Mouse (Mus musculus): ENCODE results near the gene Sirpb1b. TPM values are rescaled to one million over a fixed set of nuclear protein-coding genes. Genes with fewer than 3 reads are reported as not detected.
"Not testable (repeated sequence)": the region's sequence is repeated elsewhere in the genome, so short reads cannot be mapped to it uniquely, and the experiment has no call there.

The Sirpb1b gene
- polyA plus RNA-seq, 1 experiment from 2014 or later, result 0.10 TPM

GRCm38 (mm10) chr3:15470158-15470557 is 104.7 kb downstream of the Sirpb1b start:
- H3K9me3 ChIP-seq (ENCODE audit: control insufficient read depth, low read length); H3K36me3 ChIP-seq (ENCODE audit: control insufficient read depth, insufficient read depth, low read length); H3K27ac ChIP-seq (ENCODE audit: low read length); H3K27me3 ChIP-seq (replicated peaks; ENCODE audit: control insufficient read depth, insufficient read depth, low read length); H3K4me2 ChIP-seq (ENCODE audit: low read depth, low read length); H3K4me1 ChIP-seq (ENCODE audit: control insufficient read depth, insufficient read depth, low read length); H3K4me3 ChIP-seq (ENCODE audit: low read length); H3K9ac ChIP-seq (ENCODE audit: low read depth, low read length); ATAC-seq: not testable (repeated sequence)
- WGBS, result 100% methylated on average over 1 of the region's 3 CpGs

Other genes with a start within 250 kb of the Sirpb1b start
- 0.31 and 0.32 TPM in 2 replicates for gene Gm9733, start 242.8 kb downstream of the Sirpb1b start, polyA plus RNA-seq (2015; fragmentation: Nextera tagmentation; extraction: Ambion mirVana)
- gene Sirpb1a, start 148.5 kb downstream of the Sirpb1b start, polyA plus RNA-seq (2015; fragmentation: Nextera tagmentation; extraction: Ambion mirVana), result not detected in 2 replicates